Mouse (Mus musculus): Measurements from ENCODE around the gene Sox18. TPM values are rescaled to one million over a fixed set of nuclear protein-coding genes. Genes with fewer than 3 reads are reported as not detected.
A peak's percentile ranks its signal among the peaks of the same experiment; 100 is the strongest.

Gene Sox18
- 49.8 and 66.4 TPM in 2 replicates for polyA plus RNA-seq (2012; rRNA removed)
- polyA plus RNA-seq (2014; fragmentation: Nextera tagmentation; extraction: Ambion mirVana): 36.2 and 37.8 TPM in 2 replicates

- Histone ChIP-seq H3K9ac (ENCODE audit: low read depth, low read length, severe bottlenecking) (peak within 1 kb of the TSS; percentile 45), H3K4me2 (replicated peaks; ENCODE audit: low read depth, low read length, severe bottlenecking) (peak within 1 kb of the TSS; percentile 78), H3K36me3 (ENCODE audit: control insufficient read depth, insufficient read depth, low read length) (no peaks in the 10 kb centered on the region), H3K9me3 (ENCODE audit: control insufficient read depth, low read length) (no peaks in the 10 kb centered on the region), H3K4me3 (replicated peaks; ENCODE audit: low read length) (peak within 1 kb of the TSS; percentile 46), H3K27me3 (ENCODE audit: control insufficient read depth, insufficient read depth, low read length) (peaks cover 44% of the 10 kb centered on the region), H3K27ac (replicated peaks; ENCODE audit: low read depth, low read length) (no peak within 1 kb of the TSS), H3K4me1 (ENCODE audit: control insufficient read depth, insufficient read depth, low read length) (peaks cover 14% of the 10 kb centered on the region)
- ATAC-seq (ENCODE audit: low FRiP score, low read depth): no peak; the same call in 1 of the 2 replicates
- TF ChIP-seq POLR2A (IDR thresholded peaks at IDR 0.05; ENCODE audit: borderline replicate concordance, extremely low read depth, insufficient read depth, insufficient read length): no peak
- DNase-seq (ENCODE audit: low spot score): no peak
- under 1% methylated on average over 39 of the region's 43 CpGs for WGBS
Observed at GRCm38 (mm10) chr2:181671326-181671725, at the start of gene Sox18. Sox18 (minus strand) TSS chr2:181671640.

- Histone ChIP-seq H3K9ac (ENCODE audit: low read depth, low read length, severe bottlenecking) (no peak overlapping the region), H3K9me3 (ENCODE audit: control insufficient read depth, low read length) (no peaks in the 10 kb centered on the region), H3K4me1 (ENCODE audit: control insufficient read depth, insufficient read depth, low read length) (no peaks in the 10 kb centered on the region), H3K36me3 (ENCODE audit: control insufficient read depth, insufficient read depth, low read length) (no peaks in the 10 kb centered on the region), H3K27me3 (ENCODE audit: control insufficient read depth, insufficient read depth, low read length) (no peaks in the 10 kb centered on the region), H3K4me2 (replicated peaks; ENCODE audit: low read depth, low read length, severe bottlenecking) (no peak overlapping the region), H3K4me3 (replicated peaks; ENCODE audit: low read length) (no peak overlapping the region), H3K27ac (replicated peaks; ENCODE audit: low read depth, low read length) (no peak overlapping the region)
- no peak for DNase-seq (ENCODE audit: low spot score)
- TF ChIP-seq POLR2A (IDR thresholded peaks at IDR 0.05; ENCODE audit: borderline replicate concordance, extremely low read depth, insufficient read depth, insufficient read length): no peak
- ATAC-seq (ENCODE audit: low FRiP score, low read depth): no peak
Observed at GRCm38 (mm10) chr2:181721200-181721599, 49.8 kb upstream of the Sox18 start.

GRCm38 (mm10) chr2:181720061-181720460 lies 48.6 kb upstream of the Sox18 start:
- Histone ChIP-seq H3K9me3 (ENCODE audit: control insufficient read depth, low read length) (no peaks in the 10 kb centered on the region), H3K4me3 (replicated peaks; ENCODE audit: low read length) (no peak overlapping the region), H3K9ac (ENCODE audit: low read depth, low read length, severe bottlenecking) (no peak overlapping the region), H3K4me2 (replicated peaks; ENCODE audit: low read depth, low read length, severe bottlenecking) (no peak overlapping the region), H3K4me1 (ENCODE audit: control insufficient read depth, insufficient read depth, low read length) (no peaks in the 10 kb centered on the region; the same call in 1 of the 2 replicates), H3K27ac (replicated peaks; ENCODE audit: low read depth, low read length) (no peak overlapping the region), H3K27me3 (ENCODE audit: control insufficient read depth, insufficient read depth, low read length) (no peaks in the 10 kb centered on the region), H3K36me3 (ENCODE audit: control insufficient read depth, insufficient read depth, low read length) (no peaks in the 10 kb centered on the region)
- WGBS: 30% methylated on average over 3 of the region's 3 CpGs
- no peak for ATAC-seq (ENCODE audit: low FRiP score, low read depth)
- DNase-seq (ENCODE audit: low spot score): no peak
- no peak for TF ChIP-seq POLR2A (IDR thresholded peaks at IDR 0.05; ENCODE audit: borderline replicate concordance, extremely low read depth, insufficient read depth, insufficient read length)

- Histone ChIP-seq H3K4me2 (replicated peaks; ENCODE audit: low read depth, low read length, severe bottlenecking) (no peak overlapping the region), H3K9ac (ENCODE audit: low read depth, low read length, severe bottlenecking) (no peak overlapping the region), H3K27ac (replicated peaks; ENCODE audit: low read depth, low read length) (no peak overlapping the region), H3K4me1 (ENCODE audit: control insufficient read depth, insufficient read depth, low read length) (no peaks in the 10 kb centered on the region; the same call in 1 of the 2 replicates), H3K9me3 (ENCODE audit: control insufficient read depth, low read length) (no peaks in the 10 kb centered on the region), H3K36me3 (ENCODE audit: control insufficient read depth, insufficient read depth, low read length) (no peaks in the 10 kb centered on the region), H3K4me3 (replicated peaks; ENCODE audit: low read length) (no peak overlapping the region), H3K27me3 (ENCODE audit: control insufficient read depth, insufficient read depth, low read length) (no peaks in the 10 kb centered on the region)
- TF ChIP-seq POLR2A (IDR thresholded peaks at IDR 0.05; ENCODE audit: borderline replicate concordance, extremely low read depth, insufficient read depth, insufficient read length): no peak
- ATAC-seq (ENCODE audit: low FRiP score, low read depth): no peak
- WGBS: 40% methylated on average over 3 of the region's 3 CpGs
- no peak for DNase-seq (ENCODE audit: low spot score)
Observed at GRCm38 (mm10) chr2:181716991-181717390, 45.6 kb upstream of the Sox18 start.

- Histone ChIP-seq H3K36me3 (ENCODE audit: control insufficient read depth, insufficient read depth, low read length) (no peaks in the 10 kb centered on the region), H3K9me3 (ENCODE audit: control insufficient read depth, low read length) (no peaks in the 10 kb centered on the region), H3K27me3 (ENCODE audit: control insufficient read depth, insufficient read depth, low read length) (no peaks in the 10 kb centered on the region), H3K27ac (replicated peaks; ENCODE audit: low read depth, low read length) (no peak overlapping the region), H3K4me3 (replicated peaks; ENCODE audit: low read length) (no peak overlapping the region), H3K9ac (ENCODE audit: low read depth, low read length, severe bottlenecking) (no peak overlapping the region), H3K4me2 (replicated peaks; ENCODE audit: low read depth, low read length, severe bottlenecking) (no peak overlapping the region), H3K4me1 (ENCODE audit: control insufficient read depth, insufficient read depth, low read length) (no peaks in the 10 kb centered on the region; the same call in 1 of the 2 replicates)
- ATAC-seq (ENCODE audit: low FRiP score, low read depth) (no peak), DNase-seq (ENCODE audit: low spot score) (no peak)
- 72% methylated on average over 3 of the region's 3 CpGs for WGBS
- TF ChIP-seq POLR2A (IDR thresholded peaks at IDR 0.05; ENCODE audit: borderline replicate concordance, extremely low read depth, insufficient read depth, insufficient read length): no peak
Observed at GRCm38 (mm10) chr2:181715382-181715781, 43.9 kb upstream of the Sox18 start.
